Mouse (Mus musculus) midbrain, embryonic 11.5 days (tissue): Measurements from ENCODE around the gene Fbxl8. TPM values are rescaled to one million over a fixed set of nuclear protein-coding genes. Genes with fewer than 3 reads are reported as not detected.
"Not testable (repeated sequence)": the region's sequence is repeated elsewhere in the genome, so short reads cannot be mapped to it uniquely, and the experiment has no call there.

ENCODE experiments used
- ATAC-seq: fragments of 200-750 bp; cut with Nextera tagmentation; 2 replicates; pipeline ENCODE4 v1.8.0; 2017; ENCODE audit warnings: moderate TSS enrichment, moderate library complexity; ENCODE audit not compliant: low FRiP score
- DNase-seq: peaks from one replicate; pipeline ENCODE4 v3.0.0; 2015; ENCODE audit warnings: low spot score; ENCODE audit errors: missing footprints
- H3K27ac ChIP-seq: fragments of 300-500 bp; sonication (generic); 2 replicates; pipeline ENCODE4 v1.5.1; 2014; ENCODE audit warnings: low read depth, low read length
- H3K27me3 ChIP-seq: fragments of 300-500 bp; sonication (generic); 2 replicates; pipeline ENCODE4 v1.6.1; 2014; ENCODE audit warnings: mild to moderate bottlenecking, low read length, moderate library complexity, mixed read lengths; ENCODE audit not compliant: control insufficient read depth, insufficient read depth
- H3K36me3 ChIP-seq: fragments of 300-500 bp; sonication (generic); 2 replicates; pipeline ENCODE4 v1.6.1; 2014; ENCODE audit warnings: mild to moderate bottlenecking, low read length, moderate library complexity, mixed read lengths; ENCODE audit not compliant: control insufficient read depth, insufficient read depth
- H3K4me1 ChIP-seq: fragments of 300-500 bp; sonication (generic); 2 replicates; pipeline ENCODE4 v1.6.1; 2014; ENCODE audit warnings: low read length; ENCODE audit not compliant: control insufficient read depth, insufficient read depth
- H3K4me2 ChIP-seq: fragments of 300-500 bp; sonication (generic); 2 replicates; pipeline ENCODE4 v1.6.1; 2014; ENCODE audit warnings: mild to moderate bottlenecking, moderate library complexity
- H3K4me3 ChIP-seq: fragments of 300-500 bp; sonication (generic); 2 replicates; pipeline ENCODE4 v1.5.1; 2014; ENCODE audit warnings: low read depth, low read length
- H3K9ac ChIP-seq: fragments of 300-500 bp; sonication (generic); 2 replicates; pipeline ENCODE4 v1.6.1; 2014; ENCODE audit warnings: low read length
- H3K9me3 ChIP-seq: fragments of 300-500 bp; sonication (generic); 2 replicates; pipeline ENCODE4 v1.6.1; 2016; ENCODE audit warnings: low read length; ENCODE audit not compliant: control insufficient read depth
- WGBS: fragments of 180-500 bp; shearing (Covaris S2); extraction: QIAGEN DNeasy Blood & Tissue Kit; methylation state at CpG from one replicate; pipeline ENCODE4 v1.1.7; 2014; 5-methylcytosine and 5-hydroxymethylcytosine counted together
- polyA plus RNA-seq: library from polyadenylated mRNA; unstranded; fragments of >200 nt; fragmentation: Nextera tagmentation; extraction: Ambion mirVana; gene quantifications from 2 replicates; pipeline ENCODE4 v1.2.1, GENCODE M21; 2014

Fbxl8 gene
- polyA plus RNA-seq, result 0.84 and 1.5 TPM in 2 replicates

DNA sequence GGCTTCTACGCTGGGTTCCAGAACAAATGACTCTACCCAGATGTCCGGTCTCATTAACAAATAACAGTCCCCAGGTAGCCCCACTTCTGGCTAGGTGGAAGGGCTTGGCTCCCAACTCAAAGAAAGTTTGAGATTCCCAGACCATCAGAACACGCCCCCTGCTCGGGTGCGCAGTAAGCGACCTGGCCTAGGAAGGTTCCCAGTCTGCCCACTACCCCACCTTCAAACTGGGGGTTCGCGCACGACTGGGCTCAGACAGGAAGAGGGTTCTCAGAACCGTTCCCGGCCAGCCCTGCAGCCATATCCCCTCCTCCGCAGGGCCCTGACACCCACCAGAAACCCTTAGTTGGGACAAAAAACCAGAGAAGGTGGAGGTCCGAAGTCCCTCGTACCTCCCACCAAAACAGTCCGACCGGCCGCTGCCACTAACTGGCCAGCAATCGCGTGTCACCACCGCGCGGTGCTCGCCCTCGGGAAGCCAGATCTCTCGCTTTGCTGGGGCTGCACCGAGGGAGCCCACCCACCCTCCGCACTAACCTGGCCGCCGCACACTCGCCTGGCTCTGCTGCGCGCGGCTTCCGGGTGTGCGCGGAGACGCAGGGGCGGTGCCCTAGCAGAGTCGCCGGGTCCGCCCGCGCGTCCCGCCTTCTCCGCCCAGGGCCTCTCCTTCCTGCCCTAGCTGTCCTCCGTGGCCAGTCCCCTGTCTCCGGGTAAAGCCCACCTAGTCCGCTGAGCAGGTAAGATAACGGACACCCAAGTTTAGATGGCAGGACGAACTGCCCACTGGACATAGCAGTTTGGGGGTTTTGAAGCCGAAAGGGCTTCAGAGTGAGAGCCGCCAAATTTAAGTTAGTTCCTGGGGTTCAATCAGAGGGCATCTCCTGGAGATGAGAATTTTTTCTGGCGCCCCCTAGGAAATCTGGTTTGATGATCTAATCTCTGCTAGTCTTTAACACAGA is at the start of gene Fbxl8, which contains the start of gene Tradd:
Gene Fbxl8 (plus strand): TSS at position 625 of the 959 bp plus-strand sequence.
Gene Tradd (minus strand): TSS at position 586 of the 959 bp plus-strand sequence.
- Histone ChIP-seq H3K9me3 (no peaks in the 10 kb centered on the region; the same call in 1 of the 2 replicates), H3K4me1 (peaks cover 17% of the 10 kb centered on the region), H3K4me2 (peak within 1 kb of the TSS; percentile 74), H3K4me3 (peak within 1 kb of the TSS; percentile 60), H3K27ac (no peak within 1 kb of the TSS), H3K27me3 (peaks cover 86% of the 10 kb centered on the region), H3K36me3 (no peaks in the 10 kb centered on the region), H3K9ac (peak within 1 kb of the TSS; percentile 56)
- peak; percentile 51 for ATAC-seq
- WGBS, result 2% methylated on average over 54 of the region's 54 CpGs
- DNase-seq, result peak; percentile 94

DNA sequence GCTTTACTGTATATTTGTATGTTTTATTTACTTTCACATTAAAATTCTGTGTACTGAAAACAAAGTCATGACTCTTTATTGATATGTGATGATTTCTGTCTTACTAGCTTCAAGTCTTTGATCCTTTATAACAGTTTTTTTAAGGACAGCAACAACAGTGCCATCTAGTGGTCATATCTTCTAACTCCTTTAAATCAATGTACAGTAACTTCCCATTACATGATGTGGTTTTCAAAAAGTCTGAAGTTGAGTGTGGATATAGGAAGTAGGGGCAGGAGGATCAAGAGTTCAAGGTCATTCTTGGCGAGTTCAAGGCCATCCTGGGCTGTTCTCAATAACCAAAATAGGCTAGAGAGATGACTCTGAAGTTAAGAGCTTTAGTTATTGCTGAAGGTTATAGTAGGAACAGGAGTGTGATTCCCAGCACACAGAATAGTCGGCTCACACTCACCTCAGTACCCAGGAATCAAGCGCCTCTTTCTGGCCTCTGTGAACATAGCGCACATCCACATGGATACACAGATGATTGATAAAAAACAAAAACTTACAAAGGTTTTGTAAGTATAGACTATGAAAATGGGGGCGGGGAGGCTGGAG is 46.4 kb upstream of the Fbxl8 start:
- peak; percentile 89 for DNase-seq
- WGBS, result 85% methylated on average over 5 of the region's 5 CpGs
- Histone ChIP-seq H3K4me1 (no peaks in the 10 kb centered on the region), H3K9ac (no peak overlapping the region), H3K4me2 (no peak overlapping the region), H3K36me3 (0 out of 2 replicates have a peak, but pooled peaks cover 2% of the 10 kb centered on the region), H3K4me3 (no peak overlapping the region), H3K27ac (no peak overlapping the region), H3K27me3 (no peaks in the 10 kb centered on the region), H3K9me3 (no peaks in the 10 kb centered on the region)
- ATAC-seq, result peak; percentile 35; the same call in 1 of the 2 replicates

DNA sequence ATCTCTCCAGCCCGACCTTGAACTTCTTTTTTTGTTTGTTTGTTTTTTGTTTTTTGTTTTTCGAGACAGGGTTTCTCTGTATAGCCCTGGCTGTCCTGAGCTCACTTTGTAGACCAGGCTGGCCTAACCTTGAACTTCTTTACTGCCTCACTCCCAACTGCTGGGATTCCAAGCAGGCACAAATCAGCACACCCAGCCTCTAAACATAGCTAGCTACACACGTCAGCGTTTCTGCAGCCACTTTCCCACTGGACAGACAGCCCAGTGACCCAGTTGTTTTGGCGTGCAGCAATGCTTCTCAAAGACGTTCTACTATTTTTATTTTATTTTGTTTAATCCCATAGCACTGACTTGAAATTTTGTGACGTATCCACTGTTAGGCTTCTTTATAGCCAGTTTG is 40.6 kb upstream of the Fbxl8 start:
- peaks cover 11% of the 10 kb centered on the region for H3K4me1 ChIP-seq
- no peak overlapping the region for H3K4me3 ChIP-seq
- no peaks in the 10 kb centered on the region for H3K27me3 ChIP-seq
- H3K36me3 ChIP-seq, result no peaks in the 10 kb centered on the region
- H3K9me3 ChIP-seq, result no peaks in the 10 kb centered on the region
- peak; percentile 79 for DNase-seq
- H3K9ac ChIP-seq, result no peak overlapping the region
- no peak overlapping the region for H3K27ac ChIP-seq
- no peak for ATAC-seq
- H3K4me2 ChIP-seq, result peak overlapping the region; percentile 57; the same call in 1 of the 2 replicates
- 83% methylated on average over 7 of the region's 7 CpGs for WGBS

DNA sequence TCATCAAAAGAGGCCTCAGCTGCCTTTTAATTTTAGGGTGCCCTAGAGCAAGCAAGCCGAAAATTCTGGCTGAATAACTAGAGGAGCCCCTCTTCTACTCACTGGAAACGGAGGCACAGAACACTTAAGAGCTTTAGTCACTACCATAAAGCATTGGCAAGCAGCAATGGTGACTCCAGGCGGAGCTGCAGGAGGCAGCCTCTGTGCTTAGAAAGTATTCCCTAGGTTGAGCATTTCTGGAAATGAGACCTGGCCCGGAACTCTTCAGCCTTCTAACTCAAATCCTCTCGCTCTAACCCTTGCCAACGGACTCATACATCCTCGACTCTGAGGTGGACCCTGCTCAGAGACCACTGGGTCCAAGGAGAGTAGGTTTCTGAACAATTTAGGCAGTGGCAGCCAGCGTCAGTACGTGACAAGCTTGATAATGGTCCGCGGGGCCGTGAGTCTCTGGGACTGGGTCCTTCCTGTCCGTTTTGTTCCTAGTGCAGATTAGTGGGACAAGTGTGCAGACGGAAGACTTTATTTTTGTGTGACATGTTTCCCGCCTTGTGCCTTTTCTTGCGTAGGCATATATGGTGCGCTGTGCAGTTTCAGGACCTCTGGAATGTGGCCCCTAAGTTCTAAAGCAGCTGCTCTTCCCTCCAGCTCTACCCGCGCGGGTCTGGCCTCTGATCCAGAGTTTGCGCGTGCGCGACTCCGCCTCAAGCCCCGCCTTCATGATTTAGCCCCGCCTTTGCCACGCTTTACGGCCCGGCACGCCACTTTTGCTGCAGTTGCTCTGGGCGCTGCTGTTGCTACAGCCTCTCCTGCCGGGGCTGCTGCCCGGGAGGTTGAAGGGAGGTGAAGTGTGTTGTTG is 39.8 kb upstream of the Fbxl8 start, which contains the start of gene D230025D16Rik:
Gene D230025D16Rik (plus strand): TSS at position 733 of the 859 bp plus-strand sequence.
- peaks cover 11% of the 10 kb centered on the region for H3K4me1 ChIP-seq
- DNase-seq (peak; percentile 100), ATAC-seq (peak; percentile 95)
- peak within 1 kb of the TSS; percentile 92 for H3K4me3 ChIP-seq
- peak within 1 kb of the TSS; percentile 88 for H3K9ac ChIP-seq
- peak within 1 kb of the TSS; percentile 86 for H3K4me2 ChIP-seq
- no peaks in the 10 kb centered on the region for H3K9me3 ChIP-seq
- no peaks in the 10 kb centered on the region for H3K36me3 ChIP-seq
- WGBS, result 4% methylated on average over 34 of the region's 34 CpGs
- peak within 1 kb of the TSS; percentile 45 for H3K27ac ChIP-seq
- H3K27me3 ChIP-seq, result no peaks in the 10 kb centered on the region

DNA sequence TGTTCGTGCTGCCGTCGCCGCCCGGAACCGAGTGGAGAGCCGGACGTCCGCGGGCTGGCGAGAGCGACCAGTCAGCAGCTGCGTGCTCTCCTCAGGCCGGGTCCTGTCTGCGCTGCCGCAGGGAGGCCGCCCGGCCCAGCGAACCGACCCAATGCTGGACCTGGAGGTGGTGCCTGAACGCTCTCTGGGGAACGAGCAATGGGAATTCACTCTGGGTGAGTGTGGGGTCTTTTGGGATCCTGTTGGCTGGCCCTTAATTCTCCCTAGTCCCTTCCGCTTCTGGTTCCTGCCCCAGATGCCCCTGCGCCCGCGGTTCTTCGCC is 39.2 kb upstream of the Fbxl8 start:
- no peak for ATAC-seq
- Histone ChIP-seq H3K36me3 (no peaks in the 10 kb centered on the region), H3K27me3 (no peaks in the 10 kb centered on the region), H3K4me1 (peaks cover 11% of the 10 kb centered on the region), H3K4me2 (peak overlapping the region; percentile 86), H3K27ac (no peak overlapping the region; the same call in none of the 2 replicates), H3K9me3 (no peaks in the 10 kb centered on the region), H3K4me3 (peak overlapping the region; percentile 92), H3K9ac (peak overlapping the region; percentile 88)
- under 1% methylated on average over 27 of the region's 27 CpGs for WGBS
- DNase-seq, result no peak

DNA sequence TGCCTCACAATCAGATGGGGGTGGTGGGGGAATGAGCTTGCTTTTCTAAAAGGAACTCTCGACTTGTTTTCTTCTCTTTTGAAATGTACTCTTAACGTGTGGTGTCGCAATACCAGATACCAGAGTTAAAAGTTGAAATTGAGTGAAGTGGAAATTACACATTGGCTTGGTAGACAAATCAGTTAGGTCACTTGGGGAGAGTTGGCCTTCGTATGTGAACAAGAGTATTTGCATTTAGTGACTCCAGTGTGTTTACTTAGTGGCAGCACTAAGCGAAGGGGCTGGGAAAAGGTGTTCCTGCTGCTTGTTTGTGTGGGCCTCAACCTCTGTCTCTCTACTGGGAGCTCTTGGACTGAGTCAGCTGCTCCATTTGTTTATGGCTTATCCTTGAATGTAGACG is 38.5 kb upstream of the Fbxl8 start:
- 34% methylated on average over 6 of the region's 6 CpGs for WGBS
- H3K36me3 ChIP-seq, result no peaks in the 10 kb centered on the region
- H3K9ac ChIP-seq, result peak overlapping the region; percentile 88
- peak overlapping the region; percentile 92 for H3K4me3 ChIP-seq
- no peak for DNase-seq
- peaks cover 11% of the 10 kb centered on the region for H3K4me1 ChIP-seq
- H3K27me3 ChIP-seq, result no peaks in the 10 kb centered on the region
- H3K9me3 ChIP-seq, result no peaks in the 10 kb centered on the region
- no peak for ATAC-seq
- H3K27ac ChIP-seq, result no peak overlapping the region
- H3K4me2 ChIP-seq, result peak overlapping the region; percentile 86

DNA sequence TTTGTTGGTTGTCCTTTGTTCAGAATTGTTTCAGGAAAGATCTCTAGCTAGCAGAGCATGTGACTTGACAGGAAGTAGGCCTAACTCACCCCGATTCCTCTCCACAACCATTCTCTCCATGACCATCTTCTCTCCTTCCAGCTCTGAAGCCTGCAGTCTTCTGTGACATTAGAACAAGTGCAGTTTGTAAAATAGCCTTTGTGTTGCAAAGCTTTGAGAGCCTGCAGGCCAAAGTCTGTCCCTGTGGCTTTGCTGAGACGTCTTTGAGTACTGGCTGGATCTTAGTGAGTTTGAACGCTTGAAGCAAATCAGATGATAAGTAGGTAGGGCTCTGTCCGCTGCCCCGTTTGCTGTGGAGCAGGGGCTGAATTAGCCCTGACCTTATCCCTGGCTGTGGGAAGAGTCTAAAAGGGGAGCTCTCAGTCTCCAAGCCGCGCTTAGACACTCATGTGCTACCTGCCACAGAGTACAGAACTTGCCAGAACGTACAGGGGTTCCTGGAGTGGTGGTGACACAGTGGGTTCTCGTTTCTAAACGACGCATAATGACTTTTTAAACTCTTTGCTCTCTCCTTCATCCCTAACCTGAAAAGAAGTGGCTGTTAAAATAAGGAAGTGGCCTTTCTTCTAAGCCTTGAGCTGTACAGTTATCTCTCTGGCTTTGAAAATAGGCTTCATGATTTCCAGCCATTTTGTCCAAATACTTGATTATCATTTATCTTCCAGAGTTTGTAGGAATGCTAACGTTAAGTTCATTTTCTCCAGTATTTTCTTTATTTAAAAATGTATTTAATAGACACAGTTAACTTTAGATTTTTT is 32.7 kb upstream of the Fbxl8 start:
- Histone ChIP-seq H3K36me3 (no peaks in the 10 kb centered on the region), H3K4me2 (no peak overlapping the region), H3K9ac (no peak overlapping the region), H3K27ac (no peak overlapping the region), H3K4me3 (no peak overlapping the region), H3K4me1 (no peaks in the 10 kb centered on the region), H3K9me3 (no peaks in the 10 kb centered on the region), H3K27me3 (no peaks in the 10 kb centered on the region)
- DNase-seq, result peak; percentile 60
- 88% methylated on average over 12 of the region's 12 CpGs for WGBS
- ATAC-seq, result no peak

DNA sequence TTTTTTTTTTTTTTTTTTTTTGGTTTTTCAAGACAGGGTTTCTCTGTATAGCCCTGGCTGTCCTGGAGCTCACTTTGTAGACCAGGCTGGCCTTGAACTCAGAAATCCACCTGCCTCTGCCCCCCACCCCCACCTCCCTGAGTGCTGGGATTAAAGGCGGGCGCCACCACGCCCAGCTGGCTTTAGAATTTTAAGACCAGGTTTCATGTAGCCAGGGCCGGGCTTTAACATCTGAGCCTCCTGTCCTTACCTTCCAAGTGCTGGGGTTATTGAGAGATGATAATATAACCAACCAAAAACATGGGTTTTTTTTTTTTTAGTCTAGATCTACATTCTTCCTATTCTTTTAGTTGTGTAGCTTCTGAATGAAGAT is 32.1 kb upstream of the Fbxl8 start:
- not testable (repeated sequence) for H3K4me2 ChIP-seq, H3K27me3 ChIP-seq, H3K9me3 ChIP-seq, H3K27ac ChIP-seq, H3K36me3 ChIP-seq, H3K4me1 ChIP-seq, H3K4me3 ChIP-seq, ATAC-seq, DNase-seq, H3K9ac ChIP-seq
- 93% methylated on average over 4 of the region's 4 CpGs for WGBS
